Mouse (Mus musculus): ENCODE data around the gene Proser1. TPM values are rescaled to one million over a fixed set of nuclear protein-coding genes. Genes with fewer than 3 reads are reported as not detected.
A peak's percentile ranks its signal among the peaks of the same experiment; 100 is the strongest.

The Proser1 gene
- polyA plus RNA-seq, 1 experiment from 2014 or later: 13.5 TPM

- Histone ChIP-seq H3K27ac (ENCODE audit: low read depth, low read length) (no peak overlapping the region), H3K4me1 (ENCODE audit: control insufficient read depth, insufficient read depth, low read depth, low read length) (peaks cover 10% of the 10 kb centered on the region), H3K9me3 (ENCODE audit: control insufficient read depth, low read length) (no peaks in the 10 kb centered on the region), H3K4me3 (ENCODE audit: low read length) (no peak overlapping the region), H3K9ac (ENCODE audit: low read depth, low read length) (no peak overlapping the region), H3K27me3 (replicated peaks; ENCODE audit: control insufficient read depth, insufficient read depth, low read length) (no peaks in the 10 kb centered on the region), H3K36me3 (ENCODE audit: control insufficient read depth, insufficient read depth, low read length) (peaks cover 13% of the 10 kb centered on the region), H3K4me2 (ENCODE audit: low read length) (no peak overlapping the region)
- ATAC-seq: no peak
- 92% methylated on average over 9 of the region's 9 CpGs for WGBS
Measured at GRCm38 (mm10) chr3:53460106-53460505, 3.4 kb upstream of the Proser1 start.

GRCm38 (mm10) chr3:53462701-53463045, 793 bp upstream of the Proser1 start:
- no peak; the same call in 1 of the 2 replicates for ATAC-seq

GRCm38 (mm10) chr3:53463765-53464114, 274 bp downstream of the Proser1 start:
- Histone ChIP-seq H3K4me1 (ENCODE audit: control insufficient read depth, insufficient read depth, low read depth, low read length) (peaks cover 30% of the 10 kb centered on the region), H3K9ac (ENCODE audit: low read depth, low read length) (peak overlapping the region; percentile 86), H3K4me2 (ENCODE audit: low read length) (peak overlapping the region; percentile 62), H3K36me3 (ENCODE audit: control insufficient read depth, insufficient read depth, low read length) (no peaks in the 10 kb centered on the region), H3K27ac (ENCODE audit: low read depth, low read length) (peak overlapping the region; percentile 88), H3K4me3 (ENCODE audit: low read length) (peak overlapping the region; percentile 63), H3K27me3 (replicated peaks; ENCODE audit: control insufficient read depth, insufficient read depth, low read length) (no peaks in the 10 kb centered on the region), H3K9me3 (ENCODE audit: control insufficient read depth, low read length) (no peaks in the 10 kb centered on the region)
- under 1% methylated on average over 35 of the region's 35 CpGs for WGBS
- ATAC-seq: peak; percentile 67

More at GRCm38 (mm10) chr3:53462701-53463045, 793 bp upstream of the Proser1 start:
- peak overlapping the region; percentile 63 for H3K4me3 ChIP-seq (ENCODE audit: low read length)
- H3K36me3 ChIP-seq (ENCODE audit: control insufficient read depth, insufficient read depth, low read length): no peaks in the 10 kb centered on the region
- peak overlapping the region; percentile 93 for H3K27ac ChIP-seq (ENCODE audit: low read depth, low read length)
- whole genome bisulfite sequencing: 4% methylated on average over 9 of the region's 9 CpGs
- no peaks in the 10 kb centered on the region for H3K27me3 ChIP-seq (replicated peaks; ENCODE audit: control insufficient read depth, insufficient read depth, low read length)
- peaks cover 29% of the 10 kb centered on the region for H3K4me1 ChIP-seq (ENCODE audit: control insufficient read depth, insufficient read depth, low read depth, low read length)
- peak overlapping the region; percentile 77 for H3K4me2 ChIP-seq (ENCODE audit: low read length)
- no peaks in the 10 kb centered on the region for H3K9me3 ChIP-seq (ENCODE audit: control insufficient read depth, low read length)
- H3K9ac ChIP-seq (ENCODE audit: low read depth, low read length): peak overlapping the region; percentile 86

- H3K4me1 ChIP-seq (ENCODE audit: control insufficient read depth, insufficient read depth, low read depth, low read length): peaks cover 30% of the 10 kb centered on the region
- ATAC-seq: no peak
- H3K36me3 ChIP-seq (ENCODE audit: control insufficient read depth, insufficient read depth, low read length): no peaks in the 10 kb centered on the region
Measured at GRCm38 (mm10) chr3:53464146-53464698, 756 bp downstream of the Proser1 start.

GRCm38 (mm10) chr3:53465330-53465729, 1.9 kb downstream of the Proser1 start:
- no peak overlapping the region for H3K27ac ChIP-seq (ENCODE audit: low read depth, low read length)
- H3K4me2 ChIP-seq (ENCODE audit: low read length): peak overlapping the region; percentile 62
- no peaks in the 10 kb centered on the region for H3K9me3 ChIP-seq (ENCODE audit: control insufficient read depth, low read length)
- no peak for ATAC-seq
- 64% methylated on average over 6 of the region's 6 CpGs for WGBS
- H3K27me3 ChIP-seq (replicated peaks; ENCODE audit: control insufficient read depth, insufficient read depth, low read length): no peaks in the 10 kb centered on the region
- no peak overlapping the region for H3K9ac ChIP-seq (ENCODE audit: low read depth, low read length)
- H3K4me1 ChIP-seq (ENCODE audit: control insufficient read depth, insufficient read depth, low read depth, low read length): peaks cover 30% of the 10 kb centered on the region
- H3K4me3 ChIP-seq (ENCODE audit: low read length): peak overlapping the region; percentile 24
- peaks cover 4% of the 10 kb centered on the region; the same call in 1 of the 2 replicates for H3K36me3 ChIP-seq (ENCODE audit: control insufficient read depth, insufficient read depth, low read length)

More at GRCm38 (mm10) chr3:53464146-53464698, 756 bp downstream of the Proser1 start:
- WGBS: under 1% methylated on average over 20 of the region's 20 CpGs
- Histone ChIP-seq H3K27me3 (replicated peaks; ENCODE audit: control insufficient read depth, insufficient read depth, low read length) (no peaks in the 10 kb centered on the region), H3K27ac (ENCODE audit: low read depth, low read length) (peak overlapping the region; percentile 88), H3K4me3 (ENCODE audit: low read length) (peak overlapping the region; percentile 63), H3K9me3 (ENCODE audit: control insufficient read depth, low read length) (no peaks in the 10 kb centered on the region), H3K9ac (ENCODE audit: low read depth, low read length) (peak overlapping the region; percentile 86), H3K4me2 (ENCODE audit: low read length) (peak overlapping the region; percentile 62)

GRCm38 (mm10) chr3:53466481-53466880, 3.0 kb downstream of the Proser1 start:
- H3K27me3 ChIP-seq (replicated peaks; ENCODE audit: control insufficient read depth, insufficient read depth, low read length): no peaks in the 10 kb centered on the region
- ATAC-seq: no peak
- no peaks in the 10 kb centered on the region for H3K9me3 ChIP-seq (ENCODE audit: control insufficient read depth, low read length)
- H3K36me3 ChIP-seq (ENCODE audit: control insufficient read depth, insufficient read depth, low read length): peaks cover 8% of the 10 kb centered on the region
- H3K27ac ChIP-seq (ENCODE audit: low read depth, low read length): no peak overlapping the region
- no peak overlapping the region for H3K4me3 ChIP-seq (ENCODE audit: low read length)
- H3K9ac ChIP-seq (ENCODE audit: low read depth, low read length): no peak overlapping the region
- peaks cover 30% of the 10 kb centered on the region for H3K4me1 ChIP-seq (ENCODE audit: control insufficient read depth, insufficient read depth, low read depth, low read length)
- peak overlapping the region; percentile 32 for H3K4me2 ChIP-seq (ENCODE audit: low read length)
- WGBS: 57% methylated on average over 9 of the region's 9 CpGs

- no peak overlapping the region for H3K9ac ChIP-seq (ENCODE audit: low read depth, low read length)
- H3K27ac ChIP-seq (ENCODE audit: low read depth, low read length): no peak overlapping the region
- no peak overlapping the region for H3K4me3 ChIP-seq (ENCODE audit: low read length)
- no peaks in the 10 kb centered on the region for H3K27me3 ChIP-seq (replicated peaks; ENCODE audit: control insufficient read depth, insufficient read depth, low read length)
- H3K4me1 ChIP-seq (ENCODE audit: control insufficient read depth, insufficient read depth, low read depth, low read length): peaks cover 26% of the 10 kb centered on the region
- 85% methylated on average over 5 of the region's 5 CpGs for WGBS
- peaks cover 10% of the 10 kb centered on the region for H3K36me3 ChIP-seq (ENCODE audit: control insufficient read depth, insufficient read depth, low read length)
- no peaks in the 10 kb centered on the region for H3K9me3 ChIP-seq (ENCODE audit: control insufficient read depth, low read length)
- no peak overlapping the region for H3K4me2 ChIP-seq (ENCODE audit: low read length)
- ATAC-seq: no peak
Measured at GRCm38 (mm10) chr3:53467356-53467755, 3.9 kb downstream of the Proser1 start.

GRCm38 (mm10) chr3:53469650-53470049, 6.2 kb downstream of the Proser1 start:
- H3K4me2 ChIP-seq (ENCODE audit: low read length): no peak overlapping the region
- no peaks in the 10 kb centered on the region for H3K9me3 ChIP-seq (ENCODE audit: control insufficient read depth, low read length)
- H3K4me1 ChIP-seq (ENCODE audit: control insufficient read depth, insufficient read depth, low read depth, low read length): peaks cover 23% of the 10 kb centered on the region
- H3K9ac ChIP-seq (ENCODE audit: low read depth, low read length): no peak overlapping the region
- H3K36me3 ChIP-seq (ENCODE audit: control insufficient read depth, insufficient read depth, low read length): peaks cover 21% of the 10 kb centered on the region
- 89% methylated on average over 5 of the region's 5 CpGs for whole genome bisulfite sequencing
- no peak overlapping the region for H3K4me3 ChIP-seq (ENCODE audit: low read length)
- ATAC-seq: no peak
- no peak overlapping the region for H3K27ac ChIP-seq (ENCODE audit: low read depth, low read length)
- no peaks in the 10 kb centered on the region for H3K27me3 ChIP-seq (replicated peaks; ENCODE audit: control insufficient read depth, insufficient read depth, low read length)

GRCm38 (mm10) chr3:53472061-53472460, 8.6 kb downstream of the Proser1 start:
- H3K27me3 ChIP-seq (replicated peaks; ENCODE audit: control insufficient read depth, insufficient read depth, low read length): no peaks in the 10 kb centered on the region
- H3K4me1 ChIP-seq (ENCODE audit: control insufficient read depth, insufficient read depth, low read depth, low read length): peaks cover 2% of the 10 kb centered on the region
- WGBS: 89% methylated on average over 5 of the region's 5 CpGs
- H3K9me3 ChIP-seq (ENCODE audit: control insufficient read depth, low read length): no peaks in the 10 kb centered on the region
- H3K9ac ChIP-seq (ENCODE audit: low read depth, low read length): no peak overlapping the region
- H3K4me2 ChIP-seq (ENCODE audit: low read length): no peak overlapping the region
- ATAC-seq: no peak
- H3K4me3 ChIP-seq (ENCODE audit: low read length): no peak overlapping the region
- peaks cover 28% of the 10 kb centered on the region for H3K36me3 ChIP-seq (ENCODE audit: control insufficient read depth, insufficient read depth, low read length)
- no peak overlapping the region for H3K27ac ChIP-seq (ENCODE audit: low read depth, low read length)
